Mouse (Mus musculus): ENCODE results near the gene Clec2d.
"Not testable (repeated sequence)": the region's sequence is repeated elsewhere in the genome, so short reads cannot be mapped to it uniquely, and the experiment has no call there.

Gene Clec2d

DNA sequence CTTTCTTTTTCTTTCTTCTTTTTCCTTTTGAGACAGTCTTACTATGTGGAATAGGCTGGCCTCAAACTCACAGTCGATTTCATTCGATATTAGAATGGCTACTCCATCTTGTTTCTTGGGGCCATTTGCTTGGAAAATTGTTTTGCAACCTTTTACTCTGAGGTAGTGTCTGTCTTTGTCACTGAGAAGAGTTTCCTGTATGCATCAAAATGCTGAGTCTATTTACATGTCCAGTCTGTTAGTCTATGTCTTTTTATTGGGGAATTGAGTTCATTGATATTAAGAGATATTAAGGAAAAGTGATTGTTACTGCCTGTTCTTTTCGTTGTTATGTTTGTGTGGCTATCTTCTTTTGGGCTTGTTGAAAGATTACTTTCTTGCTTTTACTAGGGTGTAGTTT, 7.4 kb downstream of the Clec2d start:
- not testable (repeated sequence) for DNase-seq

DNA sequence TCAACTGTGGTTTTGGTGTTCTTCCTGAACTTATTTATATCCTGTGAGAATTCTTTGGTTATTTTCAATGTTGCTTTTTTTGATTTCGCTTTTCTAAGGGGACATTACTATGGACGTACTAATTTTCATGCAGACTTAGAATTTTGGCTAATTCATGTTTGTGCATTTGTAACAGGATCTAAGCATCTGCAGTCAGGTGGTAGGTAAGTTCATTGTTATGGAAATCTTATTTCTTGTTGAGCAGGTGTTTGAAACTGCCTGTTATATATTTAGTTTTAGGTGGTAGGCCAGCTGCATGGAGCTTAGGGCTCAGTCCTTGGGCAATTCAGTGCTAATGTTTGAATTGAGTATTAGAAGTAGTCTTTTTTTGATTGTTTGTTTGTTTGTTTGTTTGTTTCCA, 13.0 kb downstream of the Clec2d start:
- no peak for DNase-seq

DNA sequence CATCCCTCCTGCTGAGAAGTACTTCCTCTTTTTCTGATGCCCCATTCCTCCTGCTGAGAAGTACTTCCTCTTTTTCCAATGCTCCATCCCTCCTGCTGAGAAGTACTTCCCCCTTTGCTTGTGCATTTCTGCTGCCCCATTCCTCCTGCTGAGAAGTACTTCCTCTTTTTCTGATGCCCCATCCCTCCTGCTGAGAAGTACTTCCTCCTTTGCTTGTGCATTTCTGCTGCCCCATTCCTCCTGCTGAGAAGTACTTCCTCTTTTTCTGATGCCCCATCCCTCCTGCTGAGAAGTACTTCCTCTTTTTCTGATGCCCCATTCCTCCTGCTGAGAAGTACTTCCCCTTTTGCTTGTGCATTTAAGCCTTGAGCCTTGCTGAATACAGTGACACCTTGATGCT, 19.7 kb downstream of the Clec2d start:
- DNase-seq, result not testable (repeated sequence)

DNA sequence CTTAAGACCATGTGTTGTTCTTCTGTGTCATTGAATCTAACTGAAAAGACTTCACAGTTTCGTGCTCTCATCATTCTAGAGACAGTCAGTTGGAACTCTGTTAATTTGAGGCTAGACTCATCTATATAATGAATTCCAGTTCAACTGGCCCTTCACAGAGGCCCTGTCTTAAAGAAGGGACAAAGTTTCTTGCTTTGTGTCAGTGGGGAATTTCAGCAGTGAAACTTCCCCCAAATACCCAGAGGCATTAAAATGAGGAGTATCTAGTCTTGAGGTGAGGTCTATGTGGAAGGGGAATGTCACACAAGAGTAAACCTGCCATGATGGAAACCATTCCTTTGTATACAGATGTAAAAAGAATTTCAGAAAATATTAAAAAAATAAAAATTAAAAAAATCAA, 21.9 kb downstream of the Clec2d start:
- no peak for DNase-seq

DNA sequence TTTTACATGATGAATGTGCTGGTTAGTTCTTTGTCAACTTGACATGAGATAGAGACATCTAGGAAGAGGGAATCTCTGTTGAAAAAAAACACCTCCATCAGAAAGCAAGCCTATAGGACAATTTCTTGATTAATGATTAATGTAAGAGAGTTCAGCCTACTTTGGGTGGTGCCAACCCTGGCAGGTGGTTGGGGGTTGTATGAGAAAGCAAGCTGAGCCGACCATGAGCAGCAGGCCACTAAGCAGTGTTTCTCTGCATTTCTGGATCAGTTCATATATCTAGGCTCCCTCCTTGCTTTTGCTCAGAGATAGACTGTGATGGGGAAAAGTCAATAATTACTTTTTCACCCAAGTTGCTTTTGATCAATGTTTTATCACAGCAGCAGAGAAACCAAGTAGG, 23.9 kb downstream of the Clec2d start:
- no peak for DNase-seq

DNA sequence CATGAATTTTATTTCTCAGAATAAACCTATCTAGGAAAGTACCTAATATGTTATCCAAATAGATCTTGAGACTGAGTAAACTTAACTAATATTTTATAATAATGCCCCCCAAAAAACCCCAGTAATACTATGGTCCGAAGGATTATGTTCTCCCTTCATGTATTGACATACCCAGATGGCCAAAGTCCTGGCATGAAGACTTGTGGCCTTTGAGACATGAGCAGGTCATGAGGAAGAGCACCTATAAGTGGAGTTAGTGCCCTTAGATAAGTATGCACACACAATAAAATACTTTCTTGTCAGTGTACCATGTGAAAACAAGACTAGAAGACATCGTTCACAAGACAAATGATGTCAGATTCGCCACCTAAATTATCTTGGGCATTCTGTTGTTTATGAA, 24.4 kb downstream of the Clec2d start:
- no peak for DNase-seq

DNA sequence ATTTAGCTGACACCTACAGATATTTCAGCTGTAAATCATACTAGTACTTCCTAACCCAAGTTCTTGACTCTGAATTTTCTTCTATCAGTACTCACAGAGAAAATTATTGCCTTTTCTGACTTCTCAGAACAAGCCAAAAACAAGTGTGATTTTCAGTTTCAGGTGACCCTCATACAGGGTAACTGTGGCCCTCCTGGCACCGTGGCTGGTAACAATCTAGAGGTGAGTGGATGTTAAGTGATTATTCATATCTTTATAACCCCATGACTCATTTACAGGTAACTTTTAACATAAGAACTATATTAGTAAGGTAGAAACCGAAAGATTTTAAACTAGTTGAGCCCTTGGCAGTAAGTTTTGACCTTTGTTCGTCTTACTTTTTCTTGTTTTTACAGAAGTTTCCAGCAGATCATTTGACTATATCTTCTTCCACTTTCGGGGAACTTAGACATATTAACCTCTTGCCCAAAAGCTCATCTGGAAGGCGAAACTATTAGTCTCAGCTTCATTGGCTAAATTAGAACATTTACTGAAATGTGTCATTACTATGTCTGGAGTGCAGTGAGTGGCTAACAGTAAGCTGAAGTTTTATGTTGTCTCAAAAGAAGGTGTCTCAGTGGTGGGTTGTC, 28.6 kb downstream of the Clec2d start:
- DNase-seq, result no peak

DNA sequence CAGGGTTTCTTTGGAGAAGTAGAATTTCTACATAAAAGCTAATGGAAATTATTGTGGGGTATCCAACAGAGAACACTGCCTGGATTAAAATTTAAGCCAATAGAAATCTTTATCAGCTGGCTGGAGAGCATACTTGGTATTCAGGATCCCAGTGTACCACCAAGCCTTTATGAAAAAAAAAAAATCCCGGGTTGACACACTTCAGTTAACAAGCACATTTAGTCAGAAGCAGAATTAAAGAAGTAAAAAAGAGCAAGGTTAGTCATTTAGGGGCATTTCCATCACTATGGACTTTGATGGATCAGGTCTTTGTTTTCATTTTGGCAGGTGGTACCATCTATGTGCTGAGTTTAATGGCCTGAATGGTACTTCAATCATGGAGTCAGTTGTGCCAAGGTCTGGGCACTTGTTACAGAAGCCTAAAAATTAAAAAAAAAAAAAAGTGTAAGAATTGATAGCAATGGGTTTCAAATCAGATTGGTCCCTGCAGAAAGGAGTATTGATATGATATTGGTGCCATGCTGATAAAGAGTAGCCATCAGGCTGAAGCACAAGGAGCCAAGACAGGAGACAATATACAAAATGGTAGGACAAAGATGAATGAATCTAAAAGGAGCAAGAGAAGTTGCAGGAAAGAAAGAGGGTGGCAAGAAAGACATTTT, 29.5 kb downstream of the Clec2d start:
- DNase-seq, result no peak

DNA sequence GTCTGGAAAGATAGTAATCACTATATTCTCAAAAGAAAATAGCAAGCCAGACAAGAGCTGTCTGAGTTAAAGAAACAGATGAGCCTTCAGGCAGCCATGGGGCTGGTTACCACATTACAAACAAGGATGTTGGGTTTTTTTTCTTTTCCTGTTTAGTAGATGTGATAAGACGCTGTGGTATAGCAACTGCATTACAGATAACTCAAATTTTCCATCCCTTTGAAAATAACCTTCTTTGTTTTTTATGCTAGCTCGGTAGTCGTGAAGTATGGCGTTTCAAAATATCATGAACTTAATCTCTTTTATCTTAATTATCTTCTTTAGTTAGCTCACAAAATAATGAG, 30.0 kb downstream of the Clec2d start:
- no peak for DNase-seq

DNA sequence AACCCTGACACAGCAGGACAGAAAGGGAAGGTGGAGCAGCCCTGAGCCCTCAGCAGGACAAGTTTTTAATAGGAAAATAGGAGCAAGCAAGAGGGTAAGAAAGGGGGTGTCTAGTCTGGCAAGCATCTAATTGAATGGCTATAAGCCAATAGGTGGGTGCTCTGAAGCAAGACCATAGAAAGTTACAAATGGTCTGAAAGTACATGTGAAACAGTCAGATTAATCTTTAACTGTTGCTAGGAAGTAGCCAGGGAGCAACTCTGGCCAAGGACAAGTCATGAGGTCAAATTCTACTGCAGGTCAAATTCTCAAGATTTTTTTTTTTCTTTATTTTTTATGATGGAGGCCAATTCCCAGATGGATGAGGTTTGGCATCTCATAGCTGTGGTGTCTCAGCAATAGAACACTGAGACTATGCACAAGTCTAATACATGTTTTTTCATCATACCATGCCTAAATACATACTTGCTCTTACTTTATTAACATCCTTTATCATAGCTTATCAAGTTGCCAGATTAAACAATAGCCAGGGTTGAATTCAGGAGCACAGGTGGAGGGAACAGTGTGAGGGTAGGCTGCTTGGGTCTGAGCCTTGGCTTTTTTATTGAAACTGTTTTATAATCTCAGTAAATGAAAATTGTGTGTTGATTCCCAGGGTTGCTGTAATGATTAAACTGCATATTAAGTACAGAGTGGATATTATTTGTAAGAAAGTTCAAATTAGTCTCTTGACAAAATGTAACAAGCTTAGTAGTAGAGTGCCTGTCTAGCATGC, 32.2 kb downstream of the Clec2d start:
- peak; percentile 56 for DNase-seq

DNA sequence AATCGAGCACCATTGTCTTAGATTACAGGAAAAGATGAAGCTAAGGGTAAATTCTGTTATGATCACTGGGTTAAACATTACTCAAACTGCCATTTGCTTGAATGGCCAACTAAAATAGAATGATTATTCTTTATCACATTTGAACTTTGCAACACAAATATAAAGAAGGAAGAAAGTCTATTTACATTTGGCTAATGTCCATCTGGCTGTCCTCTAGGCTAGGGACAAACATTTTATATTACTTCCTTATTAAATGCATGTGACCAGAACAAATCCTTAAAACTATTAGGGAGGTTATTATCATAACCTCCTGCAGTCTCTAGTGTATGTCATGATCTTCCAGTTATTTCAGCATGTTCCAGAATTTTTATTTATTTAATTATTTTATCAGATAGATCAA, 33.1 kb downstream of the Clec2d start:
- no peak for DNase-seq

DNA sequence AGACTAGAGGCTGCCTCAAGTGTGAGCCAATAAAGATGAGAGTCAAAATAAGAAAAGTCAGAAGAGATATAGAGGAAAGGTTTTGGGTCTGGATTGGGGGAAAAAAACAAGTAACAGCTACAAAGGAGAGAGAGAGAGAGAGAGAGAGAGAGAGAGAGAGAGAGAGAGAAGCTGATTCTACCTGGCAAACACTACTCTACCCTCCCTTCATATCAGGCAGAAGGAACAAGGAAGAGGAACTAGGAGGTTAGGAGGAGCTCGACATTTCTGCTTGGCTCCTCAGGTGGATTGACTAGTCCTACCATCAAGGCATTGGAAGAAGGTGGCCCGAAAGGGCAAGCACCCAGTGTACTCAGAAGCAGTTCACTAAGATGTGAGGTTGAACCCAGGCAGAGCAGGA, 33.8 kb downstream of the Clec2d start:
- DNase-seq, result no peak

DNA sequence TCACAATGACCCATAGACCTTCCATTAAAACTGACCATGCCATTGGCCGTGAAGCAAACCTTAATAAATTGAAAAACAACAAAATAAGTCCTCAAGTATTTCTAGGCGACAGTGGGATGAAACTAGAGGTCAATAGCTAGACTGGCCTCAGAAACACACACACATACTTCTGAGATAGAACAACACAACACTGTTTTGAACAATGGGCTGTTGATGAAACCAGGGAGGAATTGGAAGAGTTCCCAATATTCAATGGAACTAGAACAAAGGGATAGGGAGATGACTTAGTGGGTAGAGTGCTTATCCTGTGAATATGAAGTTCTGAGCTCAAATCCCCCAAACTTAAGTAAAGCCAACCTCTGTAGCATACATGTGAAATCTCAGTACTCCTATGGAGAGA, 34.6 kb downstream of the Clec2d start:
- no peak for DNase-seq

DNA sequence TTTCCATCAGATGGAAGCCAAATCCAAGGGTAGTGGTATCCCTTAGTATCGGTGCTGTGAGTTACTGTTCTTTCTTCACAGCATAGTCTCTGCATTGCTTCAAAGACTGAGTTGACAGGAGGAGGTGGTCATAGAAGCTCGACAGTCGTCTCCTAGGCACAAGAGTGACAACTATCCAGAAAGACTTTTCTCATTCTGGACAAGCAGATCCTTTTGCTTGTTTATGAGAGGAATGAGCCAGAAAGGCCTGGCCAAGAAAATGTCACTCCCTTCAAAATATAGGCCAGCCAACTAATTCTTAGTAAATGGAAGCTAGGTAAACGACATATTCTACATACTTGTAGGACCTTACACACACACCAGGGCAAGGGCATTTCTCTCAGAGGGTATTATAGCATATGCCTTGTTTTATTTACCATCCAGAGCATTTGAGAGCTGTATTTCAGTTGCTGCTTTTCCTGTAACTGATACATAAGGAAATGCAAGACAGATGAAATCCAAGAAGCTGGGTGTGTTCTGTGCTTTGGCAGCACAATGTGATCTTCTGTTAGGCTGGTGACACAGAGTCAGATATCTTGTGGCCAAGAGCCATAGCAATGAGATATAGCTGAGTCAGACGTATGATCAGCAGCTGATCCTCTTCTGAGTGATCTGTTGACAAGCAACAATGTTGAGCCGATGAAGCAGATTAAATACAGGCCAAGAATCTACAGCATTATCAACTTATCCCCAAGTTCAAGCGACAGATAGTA, 35.6 kb downstream of the Clec2d start:
- peak; percentile 24 for DNase-seq

DNA sequence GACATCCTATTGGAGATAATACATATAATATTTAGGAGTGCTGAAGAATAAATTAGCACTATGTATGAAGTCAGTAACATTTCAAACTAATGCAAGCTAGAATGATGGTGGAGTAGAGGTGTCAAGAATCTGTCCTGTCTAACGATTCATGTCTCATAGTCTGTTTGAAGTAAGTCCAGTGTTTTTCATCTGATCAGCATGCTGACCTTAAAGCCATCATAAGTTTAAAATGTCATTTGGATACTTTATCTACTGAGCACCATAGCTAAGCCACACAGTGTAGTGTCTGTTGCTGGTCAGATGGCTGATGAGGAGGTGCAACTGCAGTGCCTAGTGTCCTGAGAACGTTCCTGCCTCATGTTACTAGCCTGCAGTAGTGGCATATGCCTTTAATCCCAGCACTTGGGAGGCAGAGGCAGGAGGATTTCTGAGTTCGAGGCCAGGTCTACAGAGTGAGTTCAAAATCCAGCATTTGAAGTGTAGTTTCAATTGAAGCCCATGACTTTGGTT, 36.4 kb downstream of the Clec2d start:
- no peak for DNase-seq

DNA sequence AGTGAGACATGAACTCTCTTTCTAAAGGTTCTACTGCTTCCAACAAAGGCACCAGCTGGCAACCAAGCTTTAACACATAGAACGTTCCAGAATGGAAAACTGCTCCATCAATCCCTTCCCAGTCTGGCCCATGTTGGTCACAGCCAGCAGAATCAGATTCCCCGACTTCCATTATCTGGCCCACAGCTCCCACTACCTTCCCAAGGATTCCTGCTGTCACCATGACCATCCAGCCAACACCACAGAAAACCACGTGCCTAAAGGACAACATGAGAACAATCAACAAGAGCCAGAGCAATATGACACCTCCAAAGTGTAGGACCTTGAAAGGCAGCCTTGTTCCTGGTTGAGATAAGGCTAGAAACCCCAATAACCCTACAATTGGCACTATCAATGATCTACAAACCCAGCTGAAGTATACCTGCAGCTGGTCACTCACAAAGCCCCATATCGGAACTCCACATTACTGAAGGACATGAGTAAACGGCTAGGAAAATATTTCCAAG, 37.8 kb downstream of the Clec2d start:
- no peak for DNase-seq

DNA sequence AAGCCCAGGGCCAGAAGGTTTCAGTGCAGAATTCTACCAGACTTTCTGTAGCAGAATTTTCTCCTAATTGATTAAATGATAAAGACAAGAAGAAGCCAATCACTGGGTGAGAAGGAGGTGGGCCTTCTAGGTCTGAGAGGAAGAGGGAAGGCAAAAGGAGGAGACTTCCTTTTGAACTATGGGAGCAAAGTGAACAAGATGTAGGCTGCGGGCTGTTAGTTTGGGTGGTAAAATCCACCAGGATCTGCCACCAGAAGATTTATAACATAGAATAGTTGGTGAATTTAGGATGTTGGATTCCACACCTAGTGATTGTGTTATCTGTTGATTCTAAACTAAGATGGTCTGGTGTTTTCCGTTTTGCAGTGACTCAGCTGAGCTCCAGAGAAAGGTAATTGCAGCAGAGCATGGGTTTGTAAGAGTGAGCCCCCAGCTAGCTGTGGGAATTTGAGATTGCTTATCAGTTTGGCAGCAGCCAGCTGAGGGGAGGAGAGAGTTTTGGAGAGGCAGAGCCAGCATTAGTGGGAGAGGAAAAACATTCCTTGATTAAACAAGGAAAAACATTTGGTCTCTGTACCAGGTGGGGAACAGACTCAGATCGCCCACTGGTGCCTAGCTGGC, 39.6 kb downstream of the Clec2d start:
- DNase-seq, result no peak

DNA sequence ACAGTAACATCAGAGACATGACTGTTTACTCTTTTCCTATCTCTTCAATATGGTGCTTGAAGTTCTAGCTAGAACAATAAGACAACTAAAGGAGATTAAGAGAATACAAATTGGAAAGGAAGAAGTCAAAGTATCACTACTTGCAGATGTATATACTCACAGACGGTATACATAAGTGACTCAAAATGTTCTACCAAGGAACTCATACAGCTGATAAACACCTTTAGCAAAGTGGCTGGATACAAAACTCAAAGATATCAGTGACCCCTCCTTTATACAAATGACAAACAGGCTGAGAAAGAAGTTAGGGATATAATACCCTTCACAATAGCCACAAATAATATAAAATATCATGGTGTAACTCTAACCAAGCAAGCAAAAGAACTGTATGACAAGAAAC, 40.6 kb downstream of the Clec2d start:
- DNase-seq, result no peak

DNA sequence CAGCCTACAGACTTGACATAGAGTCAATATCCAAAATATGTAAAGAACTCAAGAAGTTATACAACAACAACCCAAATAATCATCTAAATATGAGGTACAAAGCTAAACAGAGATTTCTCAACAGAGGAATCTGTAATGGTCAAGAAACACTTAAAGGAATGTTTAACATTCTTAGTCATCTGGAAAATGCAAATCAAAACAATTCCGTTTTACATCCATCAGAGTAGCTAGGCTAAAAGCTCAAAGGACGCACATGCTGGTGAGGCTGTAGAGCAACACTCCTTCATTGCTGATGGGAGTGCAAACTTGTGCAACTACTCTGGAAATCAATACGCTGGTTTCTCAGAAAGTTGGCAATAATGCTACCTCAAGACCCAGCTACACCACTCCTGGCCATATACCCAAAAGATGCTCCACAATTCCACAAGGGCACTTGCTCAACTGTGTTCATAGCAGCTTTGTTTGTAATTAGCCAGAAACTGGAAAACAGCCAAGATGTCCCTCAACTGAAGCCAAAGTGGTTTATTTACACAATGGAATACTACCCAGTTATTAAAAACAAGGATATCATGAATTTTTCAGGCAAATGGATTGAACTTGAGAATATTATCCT, 41.9 kb downstream of the Clec2d start:
- no peak for DNase-seq

DNA sequence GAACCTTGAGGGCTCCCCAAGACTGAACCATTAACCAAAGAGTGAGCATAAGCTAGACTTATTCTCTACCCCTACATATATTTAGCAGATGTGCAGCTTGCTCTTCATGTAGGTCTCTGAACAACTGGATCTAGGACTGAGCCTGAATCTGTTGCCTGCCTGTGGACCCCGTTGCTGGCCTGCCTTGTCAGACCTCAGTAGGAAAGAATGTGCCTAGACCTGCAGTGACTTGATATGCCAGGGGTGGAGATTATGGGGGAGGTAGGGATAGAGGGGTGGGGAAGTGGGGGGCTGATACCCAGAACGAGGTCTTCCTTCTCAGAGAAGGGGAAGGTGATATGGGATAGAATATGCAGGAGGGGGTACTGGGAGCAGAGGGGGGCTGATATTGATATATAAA, 43.2 kb downstream of the Clec2d start:
- DNase-seq, result no peak

DNA sequence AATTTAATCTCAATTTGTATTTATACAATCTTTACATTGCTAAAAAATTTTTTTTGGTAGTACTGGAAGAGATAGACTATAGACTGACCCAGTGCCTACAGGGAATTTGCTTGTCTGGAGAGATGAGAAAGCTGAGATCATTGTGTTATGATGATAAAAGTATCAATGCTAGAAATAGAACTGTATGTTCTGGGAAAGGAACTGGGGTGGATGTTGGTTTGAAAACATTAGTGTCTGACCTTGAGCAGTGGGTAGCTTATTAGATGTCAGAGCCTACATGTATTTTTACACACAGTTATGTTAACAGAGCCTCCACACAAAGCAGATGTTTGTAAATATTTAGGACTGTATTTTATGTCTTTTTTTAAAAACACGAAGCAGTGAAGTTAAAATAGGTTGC, 43.7 kb downstream of the Clec2d start:
- DNase-seq, result no peak

DNA sequence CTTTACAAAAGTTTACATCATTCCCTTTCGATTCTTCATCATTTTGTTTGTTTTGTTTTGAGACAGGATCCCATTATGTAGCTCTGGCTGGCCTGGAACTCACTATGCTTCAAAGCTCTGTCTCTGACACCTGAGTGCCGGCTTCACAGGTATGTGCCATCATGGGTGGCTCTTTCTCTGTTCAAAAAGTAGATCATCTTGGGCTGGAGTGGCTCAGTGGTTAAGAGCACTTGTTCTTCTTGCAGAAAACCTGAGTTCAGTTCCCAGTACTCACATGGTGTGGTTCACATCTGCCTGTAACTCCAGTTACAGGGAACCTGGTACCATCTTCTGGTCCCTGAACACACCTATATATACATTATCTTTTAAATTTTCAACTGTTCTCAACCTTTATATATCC, 44.7 kb downstream of the Clec2d start:
- no peak for DNase-seq

All from kidney, postnatal 10 days (tissue).